Comparison of ENCODE assay signal across 8 mouse cellular contexts in genomic region chr13:57766721-57767120, GRCm38 (mm10).
DNase-seq lines count a peak whose midpoint lies in the region; ATAC-seq and TF ChIP-seq lines count a peak whose summit lies in the region.

No protein-coding gene starts in this region.

- WGBS in cerebellum, adult 2 months, result 64% methylated on average over 3 of the region's 3 CpGs
- 58% methylated on average over 3 of the region's 3 CpGs for WGBS in kidney, adult 2 months

- H3K4me1 ChIP-seq in cerebellum, adult 2 months (ENCODE audit: control insufficient read depth, insufficient read depth, low read length), result peaks cover under 1% of the 10 kb centered on the region
- H3K4me1 ChIP-seq in kidney, adult 2 months (ENCODE audit: control insufficient read depth, insufficient read depth, low read length), result no peaks in the 10 kb centered on the region

- TF ChIP-seq POLR2A in cerebellum, adult 2 months (IDR thresholded peaks at IDR 0.05; ENCODE audit: borderline replicate concordance, insufficient read depth, low read length), result no peak
- no peak for TF ChIP-seq POLR2A in kidney, adult 2 months (IDR thresholded peaks at IDR 0.05; ENCODE audit: low read depth, low read length)

- H3K27ac ChIP-seq in cerebellum, adult 2 months (ENCODE audit: insufficient read depth, low read length), result no peak overlapping the region
- no peak overlapping the region for H3K27ac ChIP-seq in kidney, adult 2 months (ENCODE audit: insufficient read depth, low read depth, low read length)

- H3K4me3 ChIP-seq in cerebellum, adult 2 months (replicated peaks; ENCODE audit: insufficient read depth, low read depth, low read length), result no peak overlapping the region
- no peak overlapping the region for H3K4me3 ChIP-seq in kidney, adult 2 months (ENCODE audit: insufficient read depth, low read depth, low read length)

- H3K27me3 ChIP-seq in cerebellum, adult 2 months (ENCODE audit: control insufficient read depth, insufficient read depth, low read length), result no peaks in the 10 kb centered on the region
- no peaks in the 10 kb centered on the region for H3K27me3 ChIP-seq in kidney, adult 2 months (replicated peaks; ENCODE audit: control insufficient read depth, insufficient read depth, low read length)

- H3K36me3 ChIP-seq in kidney, adult 2 months (ENCODE audit: control insufficient read depth, insufficient read depth, low read length), result no peaks in the 10 kb centered on the region

- peak in 1 of 2 experiments; percentile 38 for DNase-seq in cerebellum, adult 2 months
- DNase-seq in kidney, adult 2 months, result peak; percentile 7
- DNase-seq in kidney, adult 11 months, result no peak
- DNase-seq in urinary bladder, postnatal 14 days (ENCODE audit: low spot score), result peak; percentile 13
- DNase-seq in urinary bladder, postnatal 4 days (ENCODE audit: low spot score in 2 of 2), result no peak
- DNase-seq in Muller cell, postnatal 12 days (ENCODE audit: inconsistent ontology term), result no peak
- no peak for DNase-seq in frontal cortex, postnatal 25 days (ENCODE audit: low spot score in 2 of 2)

- TF ChIP-seq CTCF in cerebellum, adult 2 months (IDR thresholded peaks at IDR 0.05; ENCODE audit: borderline replicate concordance, insufficient read depth, low read depth, low read length), result peak; percentile 33; the same call in 1 of the 2 replicates
- TF ChIP-seq CTCF in kidney, adult 2 months (conservative IDR thresholded peaks at IDR 0.05; ENCODE audit: insufficient read depth, insufficient read length, low read depth, low read length), result peak; percentile 51

- no peak for ATAC-seq in cerebellum, adult (ENCODE audit: insufficient number of reproducible peaks, low FRiP score, low TSS enrichment)

Comparison
In these comparisons a context has a peak if more than half of its experiments do, and no peak if none do; other contexts are left out.
1. DNase-seq: peak in kidney, adult 2 months (single experiment) and urinary bladder, postnatal 14 days (single experiment); none in kidney, adult 11 months (single experiment), urinary bladder, postnatal 4 days (0 of 2), Muller cell, postnatal 12 days (single experiment) and frontal cortex, postnatal 25 days (0 of 2).